Mouse (Mus musculus): ENCODE data around the gene Fam20c. TPM values are rescaled to one million over a fixed set of nuclear protein-coding genes. Genes with fewer than 3 reads are reported as not detected.

Fam20c gene
- total RNA-seq, 1 experiment from 2014 or later = 1.3 TPM

DNA sequence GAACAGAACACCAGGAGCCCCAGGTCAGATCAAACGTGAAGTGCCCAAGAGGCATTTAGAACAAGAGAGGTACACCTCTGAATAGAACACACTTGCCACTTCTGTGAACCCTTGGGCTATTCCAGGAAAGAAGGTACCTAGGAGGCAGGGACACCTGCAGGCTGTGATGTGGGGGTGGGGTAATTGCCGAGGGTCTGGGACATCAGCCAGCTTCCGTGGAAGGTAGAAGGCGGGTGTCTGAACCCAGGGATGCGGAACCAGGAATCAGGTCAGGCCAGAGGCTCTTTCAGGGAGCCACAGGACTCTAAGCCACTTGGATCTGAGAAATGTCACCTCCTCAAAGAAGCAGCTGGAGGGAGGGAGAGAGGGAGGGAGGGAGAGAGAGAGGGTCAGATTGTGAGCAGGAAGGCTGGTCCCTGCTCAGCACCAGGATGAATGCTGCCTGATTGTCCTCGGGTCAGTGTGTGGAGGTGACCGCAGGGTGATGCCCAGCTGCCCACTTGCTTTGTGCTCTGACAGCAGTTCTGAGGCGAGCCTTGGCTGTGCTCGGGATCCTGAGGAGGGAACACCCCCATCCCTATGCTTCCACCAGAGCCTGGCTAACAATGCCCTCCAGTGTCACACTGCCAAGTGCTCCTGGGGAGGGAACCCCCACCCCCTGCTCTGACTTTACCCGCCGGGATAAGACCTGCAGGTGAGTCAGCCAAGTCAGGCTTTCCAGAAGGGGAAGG is 34.3 kb downstream of the Fam20c start:
- no peak for ATAC-seq (ENCODE audit: extremely low read depth, insufficient number of reproducible peaks, low FRiP score, poor library complexity, severe bottlenecking)

DNA sequence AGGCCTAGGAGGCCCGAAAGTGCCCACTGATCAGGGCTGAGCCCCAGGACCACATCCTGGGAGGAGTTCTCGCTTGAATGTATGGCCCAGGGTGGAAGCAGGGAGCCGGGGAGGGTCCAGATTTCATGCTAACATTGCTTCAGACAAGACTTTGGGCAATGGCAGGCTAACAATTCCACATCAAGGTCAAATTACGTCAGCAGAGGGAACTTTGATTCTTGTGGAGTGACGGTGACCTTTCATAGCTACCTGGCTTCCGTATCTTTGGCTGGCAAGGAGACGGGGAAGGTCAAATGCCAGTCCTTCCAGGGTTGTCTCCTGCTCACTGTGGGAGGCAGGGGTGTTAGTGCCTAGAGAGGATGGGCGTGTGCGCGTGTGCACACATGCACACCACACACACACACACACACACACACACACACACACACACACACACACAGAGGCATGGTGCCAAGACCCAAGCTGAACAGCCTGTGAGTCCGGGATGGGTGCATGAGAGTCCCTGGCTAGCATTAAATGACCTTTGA is 36.7 kb downstream of the Fam20c start:
- ATAC-seq (ENCODE audit: extremely low read depth, insufficient number of reproducible peaks, low FRiP score, poor library complexity, severe bottlenecking) = no peak

DNA sequence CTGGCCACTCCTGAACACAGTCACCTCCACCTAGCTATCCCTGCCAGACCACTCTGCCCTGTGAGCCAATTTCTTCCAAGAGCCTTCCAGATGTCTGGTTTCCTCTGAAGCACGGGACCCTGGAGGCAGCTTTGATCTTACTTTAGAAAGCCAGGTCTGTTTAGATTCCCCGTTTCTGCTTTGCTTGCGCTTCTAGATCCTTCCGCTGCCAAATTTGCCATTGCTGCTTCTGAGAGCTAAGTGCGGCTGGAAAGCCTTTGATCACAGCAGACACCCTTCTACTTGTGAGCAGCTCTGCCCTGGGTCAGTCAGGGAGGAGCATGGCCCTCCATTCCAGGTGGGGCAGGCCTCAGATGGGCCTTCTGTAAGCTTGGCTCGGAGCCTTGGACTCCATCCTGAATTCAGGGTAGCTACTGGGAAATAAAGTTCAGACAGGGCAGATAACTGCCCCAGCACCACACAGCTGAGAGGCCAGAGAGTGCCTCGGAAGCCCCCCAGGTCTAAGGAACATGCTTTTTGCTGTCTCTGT is 47.3 kb downstream of the Fam20c start:
- ATAC-seq (ENCODE audit: extremely low read depth, insufficient number of reproducible peaks, low FRiP score, poor library complexity, severe bottlenecking) = no peak

DNA sequence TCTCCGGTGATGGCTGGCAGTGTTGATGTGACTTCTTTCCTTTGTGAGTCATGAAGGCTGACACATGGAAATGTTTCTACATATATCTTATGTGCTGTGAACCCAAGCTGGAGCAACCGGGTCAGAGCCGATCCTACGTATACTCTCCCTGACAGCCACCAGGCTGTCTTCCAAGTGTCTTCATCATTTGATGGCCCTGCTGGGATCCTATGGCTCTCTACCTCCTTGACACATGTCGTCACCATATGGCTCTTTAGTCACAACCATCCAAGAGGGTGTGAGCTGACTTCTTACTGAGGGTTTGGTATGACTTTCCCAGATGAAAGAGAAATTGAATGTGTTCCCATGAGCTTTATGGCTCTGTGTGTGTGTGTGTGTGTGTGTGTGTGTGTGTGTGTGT is 50.0 kb downstream of the Fam20c start:
- ATAC-seq (ENCODE audit: extremely low read depth, insufficient number of reproducible peaks, low FRiP score, poor library complexity, severe bottlenecking) = no peak

DNA sequence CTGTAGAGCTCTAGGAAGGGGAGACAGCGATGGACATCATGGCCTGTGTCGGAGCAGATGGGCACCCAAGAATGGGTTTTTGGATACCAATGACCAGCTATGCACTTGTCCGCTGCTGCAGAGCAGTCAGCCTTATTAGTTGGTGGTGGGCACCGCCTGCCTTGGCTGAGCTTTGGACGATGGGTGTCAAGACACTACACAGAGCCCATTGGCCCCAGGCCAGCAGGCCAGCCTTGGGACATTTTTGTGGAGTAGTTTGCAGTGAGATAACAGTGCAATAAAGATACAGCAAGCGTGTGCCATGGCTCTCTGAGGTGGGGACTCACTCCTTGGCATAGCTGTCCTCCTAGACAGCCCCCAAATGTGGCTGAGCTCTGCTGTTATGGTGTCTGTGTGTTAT is 55.5 kb downstream of the Fam20c start:
- no peak for ATAC-seq (ENCODE audit: extremely low read depth, insufficient number of reproducible peaks, low FRiP score, poor library complexity, severe bottlenecking)

DNA sequence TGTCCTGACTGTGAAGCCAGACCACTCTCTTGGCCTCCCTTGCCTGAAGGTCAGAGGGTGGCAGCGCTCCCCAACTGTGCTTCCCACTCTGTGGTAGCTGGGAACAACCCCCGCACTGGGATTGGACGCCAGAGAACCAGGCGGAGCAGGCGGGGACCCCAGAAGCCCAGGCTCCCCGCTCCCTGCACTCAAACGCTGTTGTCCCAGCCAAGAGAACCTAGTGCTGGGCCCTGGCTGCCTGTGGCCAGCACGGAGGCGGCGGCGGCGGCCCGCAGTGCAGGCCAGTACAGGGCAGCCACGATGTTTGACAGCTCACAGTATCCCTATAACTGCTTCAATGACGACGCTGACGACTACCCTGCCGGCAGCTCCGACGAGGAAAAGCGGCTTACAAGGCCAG is 65.5 kb downstream of the Fam20c start, which contains the start of gene Gm5294:
TSS of gene Gm5294 (plus strand) at position 301 of the 400 bp plus-strand sequence.
- no peak for ATAC-seq (ENCODE audit: extremely low read depth, insufficient number of reproducible peaks, low FRiP score, poor library complexity, severe bottlenecking)

- ATAC-seq (ENCODE audit: extremely low read depth, insufficient number of reproducible peaks, low FRiP score, poor library complexity, severe bottlenecking) = no peak
Measured at GRCm38 (mm10) chr5:138820717-138821332, 66.5 kb downstream of the Fam20c start.

GRCm38 (mm10) chr5:138825090-138825489 is 70.8 kb downstream of the Fam20c start:
- no peak for ATAC-seq (ENCODE audit: extremely low read depth, insufficient number of reproducible peaks, low FRiP score, poor library complexity, severe bottlenecking)

GRCm38 (mm10) chr5:138833406-138833805 is 79.1 kb downstream of the Fam20c start:
- ATAC-seq (ENCODE audit: extremely low read depth, insufficient number of reproducible peaks, low FRiP score, poor library complexity, severe bottlenecking) = no peak

DNA sequence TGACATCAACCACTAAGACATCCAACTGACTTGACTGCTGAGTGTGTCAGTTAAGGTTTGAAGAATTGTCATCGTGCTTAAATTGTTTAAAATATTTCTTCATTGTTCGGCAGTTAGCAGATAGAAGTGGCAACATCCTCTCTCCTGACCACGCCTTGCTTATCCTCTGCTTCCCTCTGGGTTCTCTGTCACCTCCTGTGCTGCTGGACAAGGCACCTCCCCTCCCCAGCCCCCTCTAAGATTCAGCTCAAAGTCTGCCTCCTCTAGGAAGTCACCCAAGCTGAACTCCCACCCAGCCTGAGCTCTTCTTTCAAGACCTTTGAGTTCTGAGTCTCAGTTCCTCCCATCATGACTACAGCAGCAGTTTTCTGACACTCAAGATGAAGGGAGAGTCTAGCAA is 80.6 kb downstream of the Fam20c start:
- no peak for ATAC-seq (ENCODE audit: extremely low read depth, insufficient number of reproducible peaks, low FRiP score, poor library complexity, severe bottlenecking)

DNA sequence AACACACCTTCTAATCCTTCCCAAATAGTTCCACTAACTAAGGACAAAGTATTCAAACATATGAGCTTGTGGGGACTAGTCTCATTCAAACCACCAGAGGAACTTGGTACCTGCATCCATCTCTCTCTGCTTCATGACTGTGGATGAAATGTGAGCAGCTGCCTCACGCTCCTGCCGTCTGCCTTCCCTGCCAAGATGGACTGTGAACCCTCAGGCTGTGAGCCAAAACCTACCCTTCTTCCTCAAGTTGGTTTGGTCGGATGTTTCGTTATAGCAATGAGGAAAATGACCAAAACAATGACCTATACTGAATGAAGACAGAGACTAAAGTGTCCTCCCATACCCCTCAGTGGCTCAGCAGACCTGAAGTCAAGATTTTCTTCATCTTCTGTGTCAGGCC is 86.7 kb downstream of the Fam20c start:
- no peak for ATAC-seq (ENCODE audit: extremely low read depth, insufficient number of reproducible peaks, low FRiP score, poor library complexity, severe bottlenecking)

- ATAC-seq (ENCODE audit: extremely low read depth, insufficient number of reproducible peaks, low FRiP score, poor library complexity, severe bottlenecking) = no peak
Measured at GRCm38 (mm10) chr5:138843168-138843824, 89.0 kb downstream of the Fam20c start.

DNA sequence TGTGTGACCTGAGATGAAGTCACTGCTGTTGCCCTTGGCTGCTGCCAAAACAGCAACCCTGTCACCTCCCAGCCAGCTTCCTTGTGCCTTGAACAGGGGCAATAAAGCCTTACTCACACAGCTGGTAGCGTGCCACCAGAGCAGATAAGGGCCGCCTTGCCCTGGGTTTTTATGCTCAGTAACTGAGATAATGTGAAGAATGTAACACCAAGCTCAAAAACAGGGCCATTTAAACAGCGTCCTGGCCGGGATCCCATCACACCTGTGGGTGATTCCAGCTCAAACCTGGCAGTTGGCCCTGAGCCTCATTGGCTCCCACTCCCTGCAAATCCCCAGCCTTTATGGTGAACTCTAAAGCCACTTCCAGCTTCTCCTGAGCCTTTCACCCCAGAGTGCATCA is 92.2 kb downstream of the Fam20c start:
- no peak for ATAC-seq (ENCODE audit: extremely low read depth, insufficient number of reproducible peaks, low FRiP score, poor library complexity, severe bottlenecking)

- peak; percentile 72 for ATAC-seq (ENCODE audit: extremely low read depth, insufficient number of reproducible peaks, low FRiP score, poor library complexity, severe bottlenecking)
Measured at GRCm38 (mm10) chr5:138848102-138848501, 93.8 kb downstream of the Fam20c start.

GRCm38 (mm10) chr5:138849682-138850461 is 95.6 kb downstream of the Fam20c start:
- no peak for ATAC-seq (ENCODE audit: extremely low read depth, insufficient number of reproducible peaks, low FRiP score, poor library complexity, severe bottlenecking)

DNA sequence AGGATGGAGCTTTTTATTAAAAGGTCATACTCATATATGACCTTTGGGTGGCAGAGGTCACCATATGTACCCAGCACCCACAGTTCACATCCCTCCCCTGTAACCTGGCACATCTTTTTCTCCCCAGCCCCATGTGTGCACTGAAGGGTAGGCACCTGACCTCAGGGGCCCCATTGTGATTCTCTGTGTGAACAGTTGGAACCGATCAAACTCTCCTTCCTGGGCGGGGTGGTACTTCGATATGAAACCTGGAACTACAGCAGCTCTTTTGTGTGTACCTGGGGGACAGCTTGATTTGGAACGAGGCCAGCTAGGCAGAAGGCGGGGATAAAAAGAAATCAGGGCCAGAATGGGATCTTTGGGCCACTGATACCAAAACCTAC is 96.1 kb downstream of the Fam20c start:
- ATAC-seq (ENCODE audit: extremely low read depth, insufficient number of reproducible peaks, low FRiP score, poor library complexity, severe bottlenecking) = no peak

- no peak for ATAC-seq (ENCODE audit: extremely low read depth, insufficient number of reproducible peaks, low FRiP score, poor library complexity, severe bottlenecking)
Measured at GRCm38 (mm10) chr5:138851296-138851780, 97.0 kb downstream of the Fam20c start.

- ATAC-seq (ENCODE audit: extremely low read depth, insufficient number of reproducible peaks, low FRiP score, poor library complexity, severe bottlenecking) = no peak
Measured at GRCm38 (mm10) chr5:138852151-138852550, 97.8 kb downstream of the Fam20c start.

- no peak for ATAC-seq (ENCODE audit: extremely low read depth, insufficient number of reproducible peaks, low FRiP score, poor library complexity, severe bottlenecking)
Measured at GRCm38 (mm10) chr5:138853349-138853748, 99.0 kb downstream of the Fam20c start.
